Comparison of ENCODE assay signal across 8 mouse cellular contexts in the genomic region with DNA sequence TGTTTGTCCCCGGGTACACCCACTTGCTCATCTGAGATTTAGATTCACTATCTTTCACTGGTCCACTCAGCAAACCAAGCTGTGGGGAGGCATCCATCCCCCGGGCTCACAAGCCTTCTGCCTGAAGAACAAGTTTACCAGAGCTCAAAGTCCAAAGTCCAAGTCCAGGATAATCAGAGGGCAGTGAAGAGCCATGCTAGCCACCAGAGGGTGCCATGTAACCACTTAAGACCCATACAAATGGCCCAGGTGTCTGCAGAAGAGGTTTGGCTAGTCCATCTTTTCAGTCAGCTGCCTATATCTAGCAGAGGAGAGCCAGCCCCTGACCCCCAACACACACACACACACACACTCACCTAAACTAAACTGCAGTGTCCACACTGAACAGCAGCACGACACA. TPM values are rescaled to one million over a fixed set of nuclear protein-coding genes. Genes with fewer than 3 reads are reported as not detected.
A peak's percentile ranks its signal among the peaks of the same experiment; 100 is the strongest.
DNase-seq lines count a peak whose midpoint lies in the region; ATAC-seq lines count a peak whose summit lies in the region.

No protein-coding gene starts in this region.

- H3K36me3 ChIP-seq in midbrain, embryonic 13.5 days, result no peaks in the 10 kb centered on the region

- WGBS in midbrain, embryonic 13.5 days, result 51% methylated on average over 3 of the region's 3 CpGs

- H3K9me3 ChIP-seq in midbrain, embryonic 13.5 days, result no peaks in the 10 kb centered on the region

- H3K4me3 ChIP-seq in midbrain, embryonic 13.5 days (replicated peaks), result no peak overlapping the region

- no peak overlapping the region for H3K4me2 ChIP-seq in midbrain, embryonic 13.5 days (replicated peaks)

- H3K4me1 ChIP-seq in midbrain, embryonic 13.5 days (replicated peaks), result 0 out of 2 replicates have a peak, but pooled peaks cover 2% of the 10 kb centered on the region

- peak; percentile 12 for DNase-seq in gastrocnemius, postnatal 14 days
- DNase-seq in gastrocnemius, adult 8-10 months (ENCODE audit: low spot score in 2 of 2), result no peak
- DNase-seq in urinary bladder, postnatal 14 days (ENCODE audit: low spot score), result peak; percentile 26
- no peak for DNase-seq in urinary bladder, postnatal 4 days (ENCODE audit: low spot score in 2 of 2)
- peak; percentile 44 for DNase-seq in embryo, embryonic 9.5 days (ENCODE audit: extremely low spot score)
- DNase-seq in kidney, postnatal 4 days, result peak; percentile 62 to 76

- H3K27me3 ChIP-seq in midbrain, embryonic 13.5 days, result no peaks in the 10 kb centered on the region

- intact Hi-C loops in gastrocnemius, postnatal 14 days (cut with DNase I; ENCODE audit: low total_unique reads), result no loop called here

- H3K27ac ChIP-seq in midbrain, embryonic 13.5 days, result no peak overlapping the region

- H3K9ac ChIP-seq in midbrain, embryonic 13.5 days (replicated peaks), result no peak overlapping the region

- 0 out of 2 replicates have a peak, but pooled peaks have one; percentile 1 for ATAC-seq in midbrain, embryonic 13.5 days
- ATAC-seq in erythroid progenitor cell, adult 5-6 weeks (replicated peaks; ENCODE audit: low FRiP score, poor library complexity, severe bottlenecking), result no peak

RNA-seq across cellular contexts. Expression of a gene that starts 4.7 kb away (rescaled TPM):
- total RNA-seq in gastrocnemius, postnatal 14 days (2021), result 10 to 100 TPM; 10.3 to 10.7 TPM
- total RNA-seq in gastrocnemius, adult 8-10 months (2022), result 10 to 100 TPM in 3 of 4 experiments, 1 to 10 TPM in 1; 9.5 to 13.4 (median 11.3) TPM
- polyA plus RNA-seq in midbrain, embryonic 13.5 days (2015; fragmentation: Nextera tagmentation; extraction: Ambion mirVana), result 32.4 and 34.6 TPM in 2 replicates
- total RNA-seq in erythroid progenitor cell, adult 5-6 weeks (2015; ENCODE audit: low replicate concordance), result 4.0 and 5.0 TPM in 2 replicates
- total RNA-seq in erythroid progenitor cell, adult 5-6 weeks (2017; ENCODE audit: low replicate concordance), result 9.4 TPM in 2 replicates

RNA-seq across cellular contexts. Expression of a gene that starts 25.0 kb away (rescaled TPM):
- not detected for total RNA-seq in gastrocnemius, postnatal 14 days (2021)
- not detected for total RNA-seq in gastrocnemius, adult 8-10 months (2022)
- polyA plus RNA-seq in midbrain, embryonic 13.5 days (2015; fragmentation: Nextera tagmentation; extraction: Ambion mirVana), result 3.3 and 4.3 TPM in 2 replicates
- total RNA-seq in erythroid progenitor cell, adult 5-6 weeks (2015; ENCODE audit: low replicate concordance), result not detected in 2 replicates
- total RNA-seq in erythroid progenitor cell, adult 5-6 weeks (2017; ENCODE audit: low replicate concordance), result not detected in 2 replicates

RNA-seq across cellular contexts. Expression of a gene that starts 35.6 kb away (rescaled TPM):
- 10 to 100 TPM; 30.6 to 33.1 TPM for total RNA-seq in gastrocnemius, postnatal 14 days (2021)
- total RNA-seq in gastrocnemius, adult 8-10 months (2022), result 10 to 100 TPM; 30.4 to 36.8 (median 36.1) TPM
- 60.8 and 68.2 TPM in 2 replicates for polyA plus RNA-seq in midbrain, embryonic 13.5 days (2015; fragmentation: Nextera tagmentation; extraction: Ambion mirVana)
- total RNA-seq in erythroid progenitor cell, adult 5-6 weeks (2015; ENCODE audit: low replicate concordance), result 4.2 and 20.2 TPM in 2 replicates
- 6.9 and 17.2 TPM in 2 replicates for total RNA-seq in erythroid progenitor cell, adult 5-6 weeks (2017; ENCODE audit: low replicate concordance)

Comparison
In these comparisons a context has a peak if more than half of its experiments do, and no peak if none do; other contexts are left out.
1. DNase-seq: peak in gastrocnemius, postnatal 14 days (single experiment), urinary bladder, postnatal 14 days (single experiment), embryo, embryonic 9.5 days (single experiment) and kidney, postnatal 4 days (2 of 2); none in gastrocnemius, adult 8-10 months (0 of 2) and urinary bladder, postnatal 4 days (0 of 2).